Mouse (Mus musculus) lung, postnatal 14 days (tissue): ENCODE results near the gene Plin4.

Experiments
- DNase-seq: peaks from one replicate; pipeline ENCODE4 v3.0.0; 2021

The Plin4 gene

DNA sequence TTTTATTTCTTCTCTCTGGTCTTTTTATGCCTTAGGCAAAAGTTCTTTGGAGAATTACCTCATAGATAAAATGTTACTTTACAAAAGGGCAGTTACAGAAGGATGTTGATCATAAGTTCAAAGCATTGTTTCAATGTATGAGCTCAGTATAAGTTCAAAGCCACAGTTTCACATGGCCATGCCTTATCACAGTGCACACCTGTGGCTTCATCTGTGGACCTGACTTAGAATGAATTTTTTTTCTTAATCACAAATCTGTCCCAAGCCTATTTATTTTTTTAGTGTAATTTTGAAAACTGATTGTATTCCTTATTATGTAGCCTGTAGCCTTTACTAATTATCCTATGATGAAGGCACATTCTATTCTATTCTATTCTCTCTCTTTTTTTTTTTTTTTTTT, 54.7 kb downstream of the Plin4 start:
- DNase-seq = no peak

DNA sequence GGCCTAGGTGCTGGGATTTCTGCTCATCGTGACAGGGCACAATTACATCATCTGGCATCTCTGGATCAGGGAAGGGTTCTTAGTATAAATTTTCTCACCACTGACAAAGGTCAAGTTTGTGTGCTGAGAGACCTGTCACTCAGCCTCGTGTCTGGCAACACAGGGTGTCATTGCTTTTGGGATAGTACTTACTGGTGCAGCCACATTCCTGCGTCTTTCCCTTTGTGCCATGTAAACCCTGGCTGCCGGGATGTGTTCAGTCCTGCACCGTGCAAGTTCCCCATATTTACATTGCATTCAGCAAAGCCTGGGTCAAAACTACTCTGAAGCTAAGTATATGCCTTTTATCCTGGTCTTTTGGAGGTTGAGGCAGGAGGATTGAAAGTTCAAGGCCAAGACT, 58.2 kb downstream of the Plin4 start:
- DNase-seq = no peak
